Mouse (Mus musculus) hindbrain, embryonic 13.5 days (tissue): ENCODE results near the gene Ptprc. TPM values are rescaled to one million over a fixed set of nuclear protein-coding genes. Genes with fewer than 3 reads are reported as not detected.

ENCODE experiments used
- ATAC-seq: fragments of 200-750 bp; cut with Nextera tagmentation; 2 replicates; pipeline ENCODE4 v1.8.0; 2017; ENCODE audit warnings: moderate TSS enrichment; ENCODE audit not compliant: low FRiP score
- H3K27ac ChIP-seq: fragments of 300-500 bp; sonication (generic); 2 replicates; pipeline ENCODE4 v1.5.1; 2015; ENCODE audit warnings: inconsistent platforms, mild to moderate bottlenecking, moderate library complexity
- H3K27me3 ChIP-seq: fragments of 300-500 bp; sonication (generic); 2 replicates; pipeline ENCODE4 v1.6.1; 2015; ENCODE audit warnings: mild to moderate bottlenecking, inconsistent platforms
- H3K36me3 ChIP-seq: fragments of 300-500 bp; sonication (generic); 2 replicates; pipeline ENCODE4 v1.6.1; 2015; ENCODE audit warnings: mild to moderate bottlenecking, inconsistent platforms
- H3K4me1 ChIP-seq: fragments of 300-500 bp; sonication (generic); replicated peaks from 2 replicates; pipeline ENCODE4 v1.6.1; 2015; ENCODE audit warnings: inconsistent platforms
- H3K4me2 ChIP-seq: fragments of 300-500 bp; sonication (generic); 2 replicates; pipeline ENCODE4 v1.6.1; 2015; ENCODE audit warnings: inconsistent platforms, mild to moderate bottlenecking, moderate library complexity
- H3K4me3 ChIP-seq: fragments of 300-500 bp; sonication (generic); 2 replicates; pipeline ENCODE4 v1.5.1; 2015; ENCODE audit warnings: mild to moderate bottlenecking, inconsistent platforms
- H3K9ac ChIP-seq: fragments of 300-500 bp; sonication (generic); 2 replicates; pipeline ENCODE4 v1.6.1; 2015; ENCODE audit warnings: mild to moderate bottlenecking, inconsistent platforms
- H3K9me3 ChIP-seq: fragments of 300-500 bp; sonication (generic); 2 replicates; pipeline ENCODE4 v1.6.1; 2016; ENCODE audit warnings: inconsistent platforms
- WGBS: fragments of 180-500 bp; shearing (Covaris S2); methylation state at CpG from one replicate; pipeline ENCODE4 v1.1.7; 2015; 5-methylcytosine and 5-hydroxymethylcytosine counted together
- polyA plus RNA-seq: library from polyadenylated mRNA; unstranded; fragments of >200 nt; fragmentation: Nextera tagmentation; extraction: Ambion mirVana; gene quantifications from 2 replicates; pipeline ENCODE4 v1.2.1, GENCODE M21; 2015

Ptprc gene
- polyA plus RNA-seq = 0.88 and 1.1 TPM in 2 replicates

DNA sequence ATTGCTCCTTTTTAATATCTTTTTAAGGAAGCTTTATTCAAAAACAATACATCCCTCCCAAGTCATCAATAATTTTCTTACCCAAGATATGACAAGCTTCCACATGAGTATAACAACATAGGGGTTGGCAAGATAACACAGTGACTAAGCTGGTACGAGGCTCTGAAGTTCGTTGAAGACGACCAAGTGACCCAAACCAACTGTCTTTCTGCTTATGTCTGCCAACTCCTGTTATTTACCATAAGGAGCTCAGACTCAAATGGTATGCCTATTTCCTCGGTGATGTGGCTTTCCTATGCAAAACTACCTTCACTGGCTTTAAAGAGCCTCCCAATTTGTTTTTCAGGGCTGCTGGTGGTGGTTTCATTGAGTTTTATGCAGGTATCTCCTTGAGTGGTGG lies at the start of gene Ptprc:
Gene Ptprc (minus strand): TSS at position 215 of the 400 bp plus-strand sequence.
- 84% methylated on average over 4 of the region's 4 CpGs for WGBS
- H3K27me3 ChIP-seq = no peaks in the 10 kb centered on the region
- no peak within 1 kb of the TSS for H3K27ac ChIP-seq
- H3K36me3 ChIP-seq = no peaks in the 10 kb centered on the region
- H3K4me2 ChIP-seq = no peak within 1 kb of the TSS
- H3K4me3 ChIP-seq = no peak within 1 kb of the TSS
- no peaks in the 10 kb centered on the region for H3K9me3 ChIP-seq
- ATAC-seq = no peak
- no peaks in the 10 kb centered on the region for H3K4me1 ChIP-seq
- no peak within 1 kb of the TSS for H3K9ac ChIP-seq

DNA sequence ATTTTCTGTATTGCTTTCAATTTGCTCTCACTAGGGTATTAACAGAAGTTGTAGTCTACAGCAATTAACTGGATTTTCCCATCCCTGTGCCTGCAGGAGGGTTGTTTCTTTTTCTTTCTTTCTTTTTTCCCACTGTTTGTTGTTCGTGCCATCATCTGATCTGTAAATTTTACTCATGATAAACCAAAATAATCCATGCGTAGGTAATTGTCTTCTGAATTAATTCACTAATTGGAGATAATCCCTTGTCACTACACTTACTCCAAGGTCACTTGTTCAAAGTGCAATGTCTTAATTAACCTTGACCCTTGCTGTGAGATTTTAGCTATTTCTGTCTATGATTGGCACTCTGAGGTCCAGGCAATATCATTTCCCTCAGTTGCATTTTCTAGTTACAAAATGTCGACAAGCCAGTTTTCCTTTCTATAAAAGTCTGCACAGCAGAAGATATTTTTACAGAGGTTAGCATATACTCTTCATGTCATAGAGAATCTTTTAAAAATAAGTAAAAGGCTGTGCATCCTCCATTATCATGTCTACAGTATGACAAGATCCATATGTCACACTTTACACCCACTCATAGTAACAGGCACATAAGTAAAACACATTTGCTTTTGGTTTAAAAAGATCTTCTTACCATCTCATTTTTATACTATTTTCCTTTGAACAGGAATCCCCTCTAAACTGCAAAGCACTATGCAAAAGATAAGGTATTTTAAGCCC lies 39.4 kb upstream of the Ptprc start:
- H3K27ac ChIP-seq = no peak overlapping the region
- WGBS = 82% methylated on average over 3 of the region's 3 CpGs
- no peak overlapping the region for H3K9ac ChIP-seq
- H3K4me1 ChIP-seq = no peaks in the 10 kb centered on the region
- no peaks in the 10 kb centered on the region for H3K36me3 ChIP-seq
- H3K4me2 ChIP-seq = no peak overlapping the region
- H3K9me3 ChIP-seq = no peaks in the 10 kb centered on the region
- no peaks in the 10 kb centered on the region for H3K27me3 ChIP-seq
- H3K4me3 ChIP-seq = no peak overlapping the region
- no peak for ATAC-seq

DNA sequence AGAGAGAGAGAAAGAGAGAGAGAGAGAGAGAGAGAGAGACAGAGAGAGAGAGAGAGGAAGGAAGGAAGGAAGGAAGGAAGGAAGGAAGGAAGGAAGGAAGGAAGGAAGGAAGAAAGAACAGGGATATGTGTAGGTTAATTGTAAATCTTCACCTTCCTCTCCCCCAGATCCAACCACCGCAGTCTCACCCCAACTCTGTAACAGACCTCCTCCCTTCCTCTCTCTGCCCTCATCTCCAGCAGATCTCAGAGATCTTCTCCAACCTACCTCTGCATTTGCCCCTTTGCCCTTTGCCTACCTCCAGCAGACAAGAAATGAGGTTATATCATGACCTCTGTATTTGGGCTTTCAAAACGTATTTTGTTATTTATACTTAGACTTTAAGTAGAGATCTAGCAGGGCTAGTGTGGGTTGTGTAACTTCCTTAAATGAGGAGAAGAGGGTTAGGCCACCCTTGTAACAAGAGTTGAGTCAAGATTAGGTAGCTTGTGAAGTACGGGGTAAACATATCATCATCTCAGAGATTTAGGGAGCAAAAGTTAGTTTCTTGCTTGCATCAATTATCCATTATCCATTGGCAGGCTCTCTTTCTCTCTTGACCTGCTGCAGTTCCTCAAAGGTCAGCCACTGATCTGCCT lies 35.0 kb upstream of the Ptprc start:
- H3K4me1 ChIP-seq = no peaks in the 10 kb centered on the region
- no peak for ATAC-seq
- WGBS = 85% methylated on average over 3 of the region's 3 CpGs

DNA sequence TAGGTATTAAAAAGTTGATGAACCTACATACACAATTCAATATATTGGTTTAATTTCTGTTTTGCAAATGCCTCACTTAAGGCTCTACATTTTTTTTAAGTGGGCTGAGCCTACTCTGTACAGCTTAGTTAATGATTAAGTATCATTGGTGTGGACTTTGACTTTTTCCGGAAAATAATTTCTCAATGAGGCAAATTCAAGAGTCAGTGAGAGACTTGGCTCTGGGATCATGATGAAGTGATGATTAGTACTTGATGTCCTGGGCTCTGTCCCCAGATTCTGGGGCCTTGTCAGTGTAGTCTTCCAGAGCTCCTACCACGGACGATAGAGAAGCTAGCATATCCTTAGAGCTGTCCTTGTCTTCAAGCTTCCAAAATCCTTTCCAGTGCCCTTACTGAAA lies 34.2 kb upstream of the Ptprc start:
- no peaks in the 10 kb centered on the region for H3K4me1 ChIP-seq
- no peaks in the 10 kb centered on the region for H3K9me3 ChIP-seq
- no peak overlapping the region for H3K27ac ChIP-seq
- H3K27me3 ChIP-seq = no peaks in the 10 kb centered on the region
- no peak overlapping the region for H3K4me2 ChIP-seq
- no peak overlapping the region for H3K9ac ChIP-seq
- no peak for ATAC-seq
- H3K36me3 ChIP-seq = no peaks in the 10 kb centered on the region
- H3K4me3 ChIP-seq = no peak overlapping the region
- 89% methylated on average over 3 of the region's 3 CpGs for WGBS

More for the DNA sequence above, 35.0 kb upstream of the Ptprc start:
- Histone ChIP-seq H3K27ac (no peak overlapping the region), H3K9me3 (no peaks in the 10 kb centered on the region), H3K4me3 (no peak overlapping the region), H3K9ac (no peak overlapping the region), H3K4me2 (no peak overlapping the region), H3K36me3 (no peaks in the 10 kb centered on the region), H3K27me3 (no peaks in the 10 kb centered on the region)

DNA sequence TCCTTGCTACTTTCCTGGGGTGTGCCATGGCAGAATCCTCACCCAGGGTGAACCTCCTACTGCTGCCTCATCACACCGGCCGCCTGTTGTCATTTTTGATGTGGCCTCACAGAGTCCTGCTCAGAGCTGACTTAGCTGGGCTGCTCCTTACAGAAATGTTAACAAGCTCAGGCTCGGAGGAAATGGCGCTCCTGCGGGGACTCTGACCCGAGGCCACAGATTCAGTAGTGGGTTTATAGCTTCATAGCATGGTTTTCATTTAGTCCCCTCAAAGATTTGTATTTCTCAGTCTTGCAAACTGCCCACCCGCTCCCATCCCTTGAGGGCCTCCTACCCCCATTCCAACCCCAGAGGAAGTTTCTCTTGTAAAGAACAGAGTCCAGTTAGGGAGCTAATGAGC lies 30.5 kb upstream of the Ptprc start:
- ATAC-seq = no peak
- H3K4me3 ChIP-seq = no peak overlapping the region
- no peaks in the 10 kb centered on the region for H3K27me3 ChIP-seq
- H3K9me3 ChIP-seq = no peaks in the 10 kb centered on the region
- no peaks in the 10 kb centered on the region for H3K36me3 ChIP-seq
- H3K4me1 ChIP-seq = no peaks in the 10 kb centered on the region
- 47% methylated on average over 7 of the region's 7 CpGs for WGBS
- H3K27ac ChIP-seq = no peak overlapping the region
- no peak overlapping the region for H3K9ac ChIP-seq
- H3K4me2 ChIP-seq = no peak overlapping the region

DNA sequence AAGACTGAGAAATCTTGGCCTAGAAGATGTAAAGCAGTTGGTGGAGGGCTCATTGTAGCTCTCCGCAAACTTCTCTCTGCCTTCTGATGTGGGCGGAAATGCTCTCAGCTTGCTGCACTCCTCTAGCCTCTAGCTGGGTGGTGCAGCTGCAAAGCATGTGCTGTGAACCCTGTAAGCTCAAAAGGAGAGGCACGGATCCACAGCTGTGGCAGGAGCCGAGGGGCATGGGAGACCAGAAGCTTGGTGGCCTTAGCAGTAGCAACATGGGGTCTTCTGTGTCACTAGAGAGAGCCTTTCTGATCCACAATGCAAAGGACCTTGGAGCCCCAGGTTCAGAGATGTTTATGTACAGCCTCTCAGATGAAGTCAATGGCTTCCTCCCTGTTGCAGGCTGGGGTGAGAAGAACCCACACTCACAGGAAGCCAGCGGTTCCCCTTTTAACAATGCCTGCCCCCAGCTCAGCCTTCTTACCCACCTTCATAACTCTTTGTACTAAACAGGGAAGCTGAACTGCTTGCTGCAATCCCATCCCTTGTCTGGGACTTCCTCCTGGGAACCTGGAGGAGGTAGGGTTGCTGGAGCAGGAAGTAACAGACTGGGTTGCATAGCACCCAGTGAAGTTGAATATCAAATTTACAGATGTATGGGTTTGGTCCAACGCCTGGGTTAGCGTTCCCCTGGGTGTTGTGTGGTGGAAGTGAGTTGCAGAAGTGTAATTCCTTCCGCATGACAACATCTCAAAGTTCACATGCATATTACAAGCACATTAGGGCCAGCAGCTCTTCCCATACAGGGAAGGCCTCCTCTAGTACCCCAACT lies 16.4 kb upstream of the Ptprc start:
- 83% methylated on average over 8 of the region's 8 CpGs for WGBS
- H3K4me1 ChIP-seq = no peaks in the 10 kb centered on the region
- H3K9me3 ChIP-seq = no peaks in the 10 kb centered on the region
- H3K9ac ChIP-seq = no peak overlapping the region
- H3K4me3 ChIP-seq = no peak overlapping the region
- H3K36me3 ChIP-seq = no peaks in the 10 kb centered on the region
- no peak for ATAC-seq
- no peaks in the 10 kb centered on the region for H3K27me3 ChIP-seq
- no peak overlapping the region for H3K27ac ChIP-seq
- no peak overlapping the region for H3K4me2 ChIP-seq

DNA sequence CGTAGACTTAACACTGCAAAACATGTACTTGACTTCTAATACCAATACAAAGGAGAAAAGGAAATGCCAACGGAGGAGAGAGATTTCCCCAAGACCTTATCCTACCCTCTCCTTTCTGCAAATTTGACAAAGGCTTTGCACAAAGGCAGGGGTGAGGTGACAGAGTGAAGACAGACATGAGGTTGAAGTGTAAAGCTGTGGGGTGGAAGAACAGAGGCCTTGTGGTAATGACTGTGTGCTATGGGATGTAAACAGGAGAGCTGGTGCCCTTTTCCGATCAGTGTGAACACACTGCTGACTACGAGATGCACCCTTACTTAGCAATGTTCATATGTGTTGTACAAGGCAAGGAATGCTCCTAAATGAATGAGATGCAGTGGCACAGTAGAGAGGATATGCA lies 12.6 kb upstream of the Ptprc start:
- no peaks in the 10 kb centered on the region for H3K9me3 ChIP-seq
- H3K27ac ChIP-seq = no peak overlapping the region
- no peak overlapping the region for H3K4me3 ChIP-seq
- H3K36me3 ChIP-seq = no peaks in the 10 kb centered on the region
- no peak overlapping the region for H3K9ac ChIP-seq
- no peak overlapping the region for H3K4me2 ChIP-seq
- H3K4me1 ChIP-seq = no peaks in the 10 kb centered on the region
- ATAC-seq = no peak
- H3K27me3 ChIP-seq = no peaks in the 10 kb centered on the region
- 86% methylated on average over 4 of the region's 4 CpGs for WGBS

DNA sequence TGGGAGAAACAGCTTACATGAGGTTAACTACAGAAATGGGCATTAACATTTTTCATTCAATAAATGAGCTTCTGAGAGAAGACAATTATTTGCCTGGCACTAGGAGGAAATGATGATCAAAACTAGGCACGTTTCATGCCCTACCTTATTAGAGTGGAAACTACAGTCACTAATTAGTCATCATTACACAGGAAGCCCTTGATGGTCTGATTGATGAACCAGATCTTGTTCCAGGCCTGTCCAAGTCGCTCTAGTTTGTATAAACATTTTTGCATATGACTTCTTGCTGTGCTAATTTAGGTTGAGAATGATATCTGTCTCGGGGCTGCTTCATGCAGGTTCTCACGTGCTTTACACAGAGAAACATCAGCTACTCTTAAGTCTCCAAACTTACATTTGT lies 10.4 kb upstream of the Ptprc start:
- WGBS = 77% methylated on average over 4 of the region's 4 CpGs
- H3K27ac ChIP-seq = no peak overlapping the region
- no peak overlapping the region for H3K4me2 ChIP-seq
- no peak overlapping the region for H3K9ac ChIP-seq
- H3K9me3 ChIP-seq = no peaks in the 10 kb centered on the region
- no peak overlapping the region for H3K4me3 ChIP-seq
- no peak for ATAC-seq
- no peaks in the 10 kb centered on the region for H3K27me3 ChIP-seq
- no peaks in the 10 kb centered on the region for H3K36me3 ChIP-seq
- H3K4me1 ChIP-seq = no peaks in the 10 kb centered on the region

DNA sequence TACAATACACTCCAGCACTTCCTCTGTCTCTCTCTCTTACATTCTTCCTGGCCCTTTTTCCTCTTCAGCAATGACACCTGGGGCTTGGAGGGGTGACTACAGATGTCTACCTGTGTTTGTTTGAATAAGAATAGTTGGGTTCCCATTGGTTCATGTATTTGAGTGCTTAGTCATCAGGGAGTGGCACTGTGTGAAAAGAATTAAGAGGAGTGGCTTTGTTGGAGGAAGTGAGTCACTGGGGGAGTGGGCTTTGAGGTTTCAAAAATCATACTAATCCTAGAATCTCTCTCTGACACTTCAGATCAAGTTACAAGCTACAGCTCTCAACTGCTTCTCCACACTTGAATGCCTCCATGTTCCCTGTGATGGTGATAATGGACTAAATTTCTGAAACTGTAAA lies 4.6 kb upstream of the Ptprc start:
- no peaks in the 10 kb centered on the region for H3K9me3 ChIP-seq
- ATAC-seq = no peak
- H3K36me3 ChIP-seq = no peaks in the 10 kb centered on the region
- no peak overlapping the region for H3K27ac ChIP-seq
- H3K4me2 ChIP-seq = no peak overlapping the region
- H3K4me3 ChIP-seq = no peak overlapping the region
- no peaks in the 10 kb centered on the region for H3K27me3 ChIP-seq
- no peak overlapping the region for H3K9ac ChIP-seq
- H3K4me1 ChIP-seq = no peaks in the 10 kb centered on the region

DNA sequence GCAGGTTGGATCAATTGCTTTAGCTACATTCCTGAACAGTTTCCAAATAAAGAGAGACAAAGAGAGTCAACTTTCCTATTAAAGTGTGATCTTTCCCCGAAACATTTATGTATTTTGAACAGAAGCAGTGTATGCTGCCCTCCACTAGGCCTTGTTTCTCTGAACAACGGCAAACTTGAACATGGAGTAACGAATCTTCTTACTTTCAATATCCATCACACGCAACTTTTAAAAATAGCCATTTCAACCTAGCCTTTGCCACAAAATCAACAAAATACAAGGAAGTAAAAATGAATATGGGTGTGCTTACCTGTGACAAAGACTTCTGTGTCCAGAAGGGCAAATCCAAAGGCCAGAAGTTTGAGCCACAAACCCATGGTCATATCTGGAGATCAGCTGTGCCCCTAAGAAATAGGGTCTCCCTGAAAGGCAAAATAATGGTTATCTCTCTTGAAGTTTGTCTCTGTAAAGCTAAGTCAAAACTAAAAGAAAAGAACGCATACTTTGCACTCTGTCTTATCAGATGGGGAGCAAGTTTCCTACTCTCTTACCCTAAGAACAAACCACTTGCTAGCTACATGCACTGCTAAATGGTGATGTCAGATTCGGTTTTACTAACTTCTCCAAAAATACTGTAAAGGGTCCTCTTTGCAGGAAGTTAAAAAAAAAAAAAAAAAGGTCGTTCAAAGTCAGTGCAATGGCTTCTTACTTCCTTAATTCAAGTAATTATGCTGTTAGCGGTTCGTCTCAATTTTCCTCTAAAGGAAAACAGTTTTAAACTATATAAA lies 609 bp downstream of the Ptprc start:
- Histone ChIP-seq H3K27ac (no peak overlapping the region), H3K9me3 (no peaks in the 10 kb centered on the region), H3K4me3 (no peak overlapping the region), H3K36me3 (no peaks in the 10 kb centered on the region), H3K4me2 (no peak overlapping the region), H3K9ac (no peak overlapping the region), H3K4me1 (no peaks in the 10 kb centered on the region), H3K27me3 (no peaks in the 10 kb centered on the region)
- 88% methylated on average over 9 of the region's 9 CpGs for WGBS
- ATAC-seq = no peak

DNA sequence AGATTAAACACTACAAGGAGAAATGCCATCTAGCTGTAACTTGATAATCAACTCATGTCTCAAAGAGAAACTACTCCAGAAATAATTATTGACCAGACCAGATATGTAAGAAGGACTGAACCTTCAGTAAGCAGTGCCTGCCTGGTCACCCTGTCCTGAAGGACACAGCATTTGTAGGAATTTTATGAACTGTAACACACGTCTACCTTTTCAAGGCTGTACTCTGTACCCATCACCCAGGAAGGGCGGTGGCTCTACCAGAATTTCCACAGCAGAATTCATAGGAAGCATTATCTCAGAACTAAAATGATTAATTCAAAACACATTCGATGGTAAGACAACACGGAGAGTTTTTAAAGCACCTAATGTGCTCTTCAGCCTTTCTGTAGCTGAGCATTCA lies 1.4 kb downstream of the Ptprc start:
- H3K9me3 ChIP-seq = no peaks in the 10 kb centered on the region
- no peak overlapping the region for H3K9ac ChIP-seq
- WGBS = 94% methylated on average over 4 of the region's 4 CpGs
- no peak for ATAC-seq
- H3K27ac ChIP-seq = no peak overlapping the region
- H3K4me3 ChIP-seq = no peak overlapping the region
- no peaks in the 10 kb centered on the region for H3K4me1 ChIP-seq
- H3K36me3 ChIP-seq = no peaks in the 10 kb centered on the region
- no peak overlapping the region for H3K4me2 ChIP-seq
- H3K27me3 ChIP-seq = no peaks in the 10 kb centered on the region

DNA sequence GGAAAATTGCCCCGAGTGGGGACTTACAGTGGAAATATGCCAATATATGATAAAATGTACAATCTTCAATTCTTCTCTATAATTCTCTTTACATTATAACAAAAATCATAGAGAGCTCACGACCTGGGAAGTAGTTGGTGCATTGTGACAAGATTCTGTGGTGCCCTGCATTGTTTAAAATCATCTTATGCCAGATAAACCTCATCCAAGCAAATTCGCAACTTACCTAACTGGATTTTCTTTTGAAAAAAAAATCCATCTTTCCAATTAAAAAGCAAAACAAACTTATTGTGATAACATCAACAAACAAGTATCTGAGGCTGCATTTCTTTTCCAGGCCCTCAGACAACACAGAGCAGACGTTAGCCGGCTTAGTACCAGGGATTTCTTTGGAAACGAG lies 1.8 kb downstream of the Ptprc start:
- WGBS = 84% methylated on average over 6 of the region's 6 CpGs
- H3K36me3 ChIP-seq = no peaks in the 10 kb centered on the region
- no peaks in the 10 kb centered on the region for H3K9me3 ChIP-seq
- H3K27ac ChIP-seq = no peak overlapping the region
- no peak overlapping the region for H3K9ac ChIP-seq
- H3K4me3 ChIP-seq = no peak overlapping the region
- no peak overlapping the region for H3K4me2 ChIP-seq
- no peaks in the 10 kb centered on the region for H3K4me1 ChIP-seq
- H3K27me3 ChIP-seq = no peaks in the 10 kb centered on the region
- ATAC-seq = no peak
